Mouse (Mus musculus) erythroid progenitor cell, adult 5-6 weeks (primary cell): Measurements from ENCODE around the gene Tnc. TPM values are rescaled to one million over a fixed set of nuclear protein-coding genes. Genes with fewer than 3 reads are reported as not detected.

Source experiments
- ATAC-seq: replicated peaks from 2 replicates; pipeline ENCODE4 v1.8.0; 2016; ENCODE audit warnings: moderate number of reproducible peaks, mild to moderate bottlenecking, moderate TSS enrichment, inconsistent platforms; ENCODE audit not compliant: poor library complexity, low FRiP score, severe bottlenecking
- total RNA-seq, 2 experiments: library from RNA; stranded (forward) in 1 of 2; stranded (reverse) in 1 of 2; fragments of 150-400 nt in 1 of 2; fragments of 186-747, 209-891 nt in 1 of 2; gene quantifications; 2 replicates each; pipeline versions ENCODE4 v1.2.3 to v1.2.4; 2015 to 2017; ENCODE audit warnings: low replicate concordance in 2 of 2

Tnc gene
- total RNA-seq, 2 experiments from 2014 or later = 1.7 to 2.1 TPM

DNA sequence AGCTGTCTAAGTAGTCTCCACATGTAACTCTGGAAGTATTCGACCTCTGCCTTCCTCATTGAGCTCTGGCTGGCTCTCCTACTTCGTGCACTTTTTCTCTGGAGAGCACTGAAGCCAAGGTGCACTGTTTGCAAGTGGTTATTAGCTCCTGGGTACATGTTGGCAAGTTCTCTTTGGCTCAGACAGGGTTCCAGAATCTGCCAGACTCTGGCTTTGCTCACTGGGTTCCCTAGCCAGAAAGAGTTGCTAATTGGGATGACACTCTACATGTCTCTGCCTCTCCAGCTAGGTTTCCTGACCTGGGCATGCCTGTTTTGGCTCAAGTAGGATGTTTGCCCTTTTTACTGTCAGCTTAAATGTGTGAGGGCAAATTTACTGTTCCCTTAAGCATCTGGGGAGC lies 13.6 kb downstream of the Tnc start:
- no peak for ATAC-seq

DNA sequence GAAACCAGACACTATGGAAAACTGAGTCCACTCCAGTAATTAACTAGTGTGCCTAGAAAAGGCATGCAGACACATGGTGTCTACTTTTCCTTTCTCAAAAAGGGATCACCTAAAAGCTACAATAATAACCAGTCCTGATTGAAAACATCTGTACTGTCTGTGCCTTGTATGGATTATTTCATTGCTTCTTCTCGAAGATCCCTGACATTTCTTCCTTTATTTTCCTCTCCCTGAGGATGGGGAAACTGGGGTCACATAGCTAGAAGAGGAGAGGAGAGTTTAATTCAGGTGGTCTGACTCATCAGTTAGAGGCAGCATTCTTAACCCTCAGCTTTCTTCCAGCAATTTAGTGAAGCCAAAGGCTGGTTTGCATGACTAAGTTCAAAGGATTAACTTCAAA lies 17.3 kb downstream of the Tnc start:
- ATAC-seq = no peak

DNA sequence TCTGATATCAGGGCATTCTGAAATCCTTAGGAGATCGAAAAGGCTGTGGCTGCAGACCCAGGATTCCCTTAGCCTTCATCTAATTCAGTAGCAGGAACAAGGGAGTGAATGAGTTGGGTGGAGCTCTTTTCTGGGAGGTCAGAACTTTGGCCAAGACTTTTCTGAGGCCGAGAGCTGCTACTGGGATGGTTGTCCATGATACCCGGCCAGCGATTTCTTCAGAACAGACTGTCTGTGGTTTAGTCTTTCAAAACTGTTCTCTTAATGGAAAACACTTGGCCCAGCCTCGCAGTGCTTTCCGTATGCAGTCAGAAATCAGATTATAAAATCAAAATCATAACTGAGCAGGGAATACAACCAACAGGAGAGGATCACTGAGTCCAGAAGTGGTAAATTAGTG lies 21.2 kb downstream of the Tnc start:
- ATAC-seq = no peak

DNA sequence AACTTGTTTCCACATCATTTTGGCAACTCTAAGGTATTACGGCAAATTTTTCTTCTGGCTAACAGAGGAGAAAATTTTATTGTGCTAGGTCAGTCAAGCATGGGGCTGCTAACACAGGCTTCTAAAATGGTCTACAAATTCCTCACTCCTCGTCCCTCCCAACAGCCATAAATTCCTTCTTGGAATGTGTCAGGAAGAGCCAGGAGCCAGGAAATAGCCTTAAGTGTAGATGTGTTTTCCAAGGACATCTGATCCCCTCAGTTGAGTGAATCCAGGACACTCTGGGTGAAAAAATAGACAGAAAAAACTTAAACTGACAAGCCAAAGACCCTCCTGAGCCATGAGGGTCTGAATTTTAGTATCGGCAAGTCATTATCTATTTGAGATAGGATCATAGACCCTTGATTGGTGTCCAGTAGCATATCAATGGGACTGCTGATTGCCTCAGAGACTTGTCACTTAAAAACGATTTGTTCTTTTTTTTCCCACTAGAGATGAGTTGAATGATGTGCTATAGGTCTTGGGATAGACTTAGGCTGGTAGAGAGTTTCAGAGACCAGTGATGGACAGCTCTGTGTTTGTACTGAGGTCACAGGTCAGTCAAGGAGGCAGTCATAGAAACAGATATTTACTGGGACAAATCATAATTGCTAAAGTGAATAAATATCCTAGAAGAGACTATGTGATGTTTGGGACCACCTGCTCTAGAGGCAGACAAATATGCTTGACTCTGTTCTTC lies 22.6 kb downstream of the Tnc start:
- no peak for ATAC-seq

DNA sequence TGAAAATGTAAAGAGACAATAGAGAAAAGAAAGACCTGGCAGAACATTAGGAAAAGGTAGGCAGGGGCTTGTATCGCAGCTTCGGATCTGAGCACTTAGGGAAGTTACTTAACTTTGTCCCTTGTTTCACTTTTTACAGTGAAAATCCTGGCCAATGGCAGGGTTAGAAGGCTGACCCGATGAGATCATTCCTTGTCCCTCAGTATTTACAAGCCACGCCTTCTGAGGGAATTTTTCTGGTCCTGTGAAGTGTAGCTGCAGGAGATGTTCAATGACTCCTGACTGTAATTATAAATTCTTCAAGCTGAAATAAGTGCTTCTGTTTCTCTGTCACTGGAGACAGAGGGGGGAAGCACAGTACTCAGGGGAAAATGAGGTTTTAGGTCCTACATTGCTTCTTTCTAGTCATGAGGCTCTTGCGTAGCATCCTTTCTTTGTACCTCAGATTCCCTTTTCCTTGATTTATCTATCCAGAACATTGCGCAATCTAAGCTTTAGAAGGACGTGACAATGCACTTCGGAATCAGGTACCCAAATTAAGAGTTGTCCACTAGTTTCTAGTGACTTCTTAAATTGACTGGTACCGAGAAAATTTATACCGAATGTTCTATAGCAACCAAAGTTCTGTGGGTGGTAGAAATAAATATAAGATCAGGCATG lies 25.8 kb downstream of the Tnc start:
- no peak for ATAC-seq

DNA sequence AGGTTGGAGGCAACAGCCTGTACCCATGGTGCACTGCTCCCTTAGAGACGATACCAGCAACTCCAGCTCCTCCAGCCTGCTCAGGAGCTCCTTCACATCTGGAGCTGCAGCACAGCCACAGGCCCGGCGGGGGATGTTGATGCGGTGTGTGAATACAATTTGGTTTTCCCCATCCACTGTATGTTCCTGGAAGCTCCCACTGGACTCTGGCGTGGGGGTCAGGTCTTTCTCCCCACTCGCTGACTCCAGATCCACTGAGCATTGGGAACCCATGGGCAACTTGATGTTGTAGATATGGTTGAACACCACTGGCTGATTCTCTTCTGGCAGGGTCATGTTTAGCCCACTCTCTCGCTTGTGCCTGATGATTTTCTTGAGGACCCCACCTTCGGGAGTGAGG lies 26.7 kb downstream of the Tnc start:
- ATAC-seq = no peak

DNA sequence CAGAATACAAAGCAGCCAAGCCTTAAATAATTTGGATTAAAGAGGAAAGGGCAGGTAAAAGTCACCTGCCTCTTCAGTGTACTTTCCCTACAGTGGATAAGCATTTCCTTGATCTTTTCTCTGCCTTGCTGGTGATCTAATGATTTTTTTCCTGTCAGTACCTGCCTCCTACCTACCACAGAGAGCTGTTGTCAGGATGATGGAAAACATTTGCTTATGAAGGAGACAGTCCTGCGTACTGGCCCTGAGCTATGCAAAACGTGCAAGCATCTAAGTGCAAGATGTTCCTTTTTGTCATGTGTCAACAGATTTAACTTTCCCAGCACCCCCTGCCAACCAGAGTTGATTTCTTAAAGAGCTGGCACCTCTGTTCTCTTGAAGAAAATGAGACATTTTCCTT lies 35.5 kb downstream of the Tnc start:
- no peak for ATAC-seq

DNA sequence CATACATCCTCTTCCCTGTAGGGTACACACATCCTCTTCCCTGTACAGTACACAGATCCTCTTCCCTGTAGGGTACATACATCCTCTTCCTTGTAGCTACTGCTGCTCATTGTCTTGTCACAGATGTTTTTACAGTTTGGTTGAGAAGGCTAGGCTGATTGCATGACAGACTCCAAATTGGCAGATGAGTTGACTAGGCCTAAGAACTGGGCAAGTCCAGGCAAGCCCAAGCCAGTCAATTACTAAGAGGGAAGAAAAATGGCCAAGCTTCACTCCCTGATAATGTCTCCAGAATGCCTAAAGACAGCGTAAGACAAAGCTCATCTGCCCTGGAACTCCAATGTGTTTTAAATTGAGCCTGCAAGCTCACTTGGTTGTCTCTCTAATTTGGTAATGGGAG lies 36.9 kb downstream of the Tnc start:
- no peak for ATAC-seq

DNA sequence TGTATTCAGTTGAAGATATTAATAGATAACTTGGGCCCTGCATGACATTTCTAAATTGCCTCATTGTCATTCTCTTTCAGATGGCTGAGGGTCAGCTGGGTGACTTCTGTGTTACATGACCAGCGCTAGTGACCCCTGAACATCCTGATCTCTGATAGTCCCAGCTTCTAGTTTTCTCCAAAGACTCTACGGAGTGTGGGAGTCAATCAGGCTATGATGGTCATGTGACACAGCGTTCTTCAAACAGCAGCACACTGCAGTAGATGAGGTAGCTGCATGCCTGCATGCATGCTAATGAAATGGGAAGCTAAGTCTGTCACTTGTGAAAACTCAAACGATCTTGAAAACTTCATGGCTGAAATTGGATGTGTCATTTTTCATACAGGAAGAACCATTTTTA lies 41.6 kb downstream of the Tnc start:
- no peak for ATAC-seq

DNA sequence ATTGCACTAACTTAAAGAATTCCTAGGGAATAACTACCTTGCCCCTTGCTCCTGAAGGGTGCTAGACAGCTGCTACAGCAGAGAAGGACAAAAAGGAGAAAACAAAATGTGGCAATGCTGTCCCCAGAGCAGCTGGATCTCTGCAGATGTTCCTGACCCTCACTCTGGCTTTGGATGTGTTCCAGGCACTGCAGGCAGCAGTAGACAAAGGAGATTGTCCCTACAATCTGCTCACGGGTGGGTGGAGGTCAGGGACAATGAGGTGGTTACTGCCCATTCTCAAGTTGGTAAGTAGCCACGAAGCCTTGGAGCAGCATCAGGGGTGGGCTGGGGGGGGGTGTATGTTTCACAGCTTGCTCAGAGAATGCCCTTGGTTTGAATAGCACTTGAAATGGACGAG lies 43.1 kb downstream of the Tnc start:
- no peak for ATAC-seq

DNA sequence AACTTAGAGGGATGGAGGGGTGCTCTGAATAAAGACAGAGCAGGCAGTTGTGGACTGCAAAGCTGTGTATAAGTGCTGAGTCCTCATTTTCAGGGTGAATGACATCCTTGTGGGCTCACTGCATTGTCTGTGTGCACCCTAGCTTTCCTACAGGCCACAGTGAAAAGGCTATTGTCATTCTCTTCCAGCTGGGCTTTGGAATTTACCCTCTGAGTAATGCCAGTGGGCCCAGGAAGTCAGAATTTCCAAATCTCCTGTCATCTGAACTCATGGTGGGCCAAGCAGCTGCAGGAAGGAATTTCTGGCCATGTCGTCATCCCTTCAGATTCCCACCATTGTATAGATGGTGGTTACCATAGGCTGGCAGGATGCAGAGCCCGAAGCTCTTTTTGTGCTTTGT lies 44.6 kb downstream of the Tnc start:
- ATAC-seq = no peak

DNA sequence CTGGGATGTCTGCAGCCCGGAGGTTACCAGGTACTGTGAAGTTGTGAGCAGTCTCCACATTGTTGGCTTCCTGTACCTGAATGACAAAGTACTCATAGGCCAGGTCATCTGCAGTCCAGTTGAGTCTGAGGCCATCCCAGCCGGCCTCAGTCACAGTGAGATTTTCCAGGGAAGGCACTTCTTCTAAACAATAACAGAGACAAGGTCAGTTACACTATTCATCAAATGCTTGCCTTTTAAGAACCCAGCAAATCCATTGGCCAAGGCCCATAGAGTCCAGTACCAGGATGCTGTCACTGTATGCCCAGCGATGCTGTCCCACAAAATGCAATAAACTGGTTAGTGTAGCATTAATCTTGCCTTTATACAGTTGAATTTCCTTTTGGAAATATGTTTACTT lies 46.0 kb downstream of the Tnc start:
- ATAC-seq = no peak

DNA sequence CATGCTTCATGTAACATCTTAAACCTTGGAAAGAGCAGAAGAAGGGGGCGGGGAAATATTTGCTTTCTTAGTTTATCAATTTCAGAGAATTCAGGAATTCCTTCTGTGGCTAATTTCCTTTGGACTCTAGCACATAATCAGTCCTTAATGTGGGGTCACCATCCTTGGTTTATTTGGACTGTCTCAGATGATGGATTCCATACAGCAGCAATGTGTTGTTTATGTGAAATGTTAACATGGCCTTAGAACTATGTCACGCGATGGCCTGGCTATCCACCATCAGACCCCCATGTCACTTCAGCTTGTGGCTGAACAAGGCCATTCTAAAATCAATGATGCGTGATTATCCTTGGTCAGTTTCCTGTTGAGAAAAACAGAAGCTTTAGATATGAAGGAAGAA lies 46.5 kb downstream of the Tnc start:
- ATAC-seq = no peak

DNA sequence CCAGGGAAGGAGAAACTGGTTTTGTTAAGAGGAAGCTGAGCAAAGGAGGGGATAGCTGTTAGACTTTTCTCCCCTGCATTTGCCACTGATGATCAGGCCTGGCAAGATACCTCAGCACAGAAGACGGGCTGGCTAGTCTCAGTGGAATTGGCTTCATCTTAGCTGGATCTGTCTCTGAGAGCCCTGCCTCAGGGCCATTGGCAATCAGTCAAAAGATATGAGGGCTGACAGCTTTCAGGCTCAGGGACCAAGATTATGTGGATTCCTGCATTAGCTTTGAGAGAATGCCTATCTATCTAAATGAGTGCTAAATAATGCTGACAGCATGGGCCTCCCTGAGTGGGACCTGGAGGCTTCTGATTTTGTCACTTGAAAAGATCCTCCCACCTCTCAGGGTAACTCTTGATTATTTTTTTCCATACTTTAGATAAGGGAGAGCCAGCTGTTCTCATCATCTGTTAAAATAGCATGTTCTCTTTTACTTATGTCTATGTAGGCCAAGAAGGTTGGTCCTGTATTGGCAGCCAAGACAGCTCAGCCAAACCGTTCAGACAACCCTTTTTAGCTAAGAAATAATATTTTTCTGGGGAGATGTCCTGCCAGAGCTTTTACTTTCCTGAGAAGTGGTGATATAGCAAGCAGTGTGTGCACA lies 53.2 kb downstream of the Tnc start:
- ATAC-seq = no peak

DNA sequence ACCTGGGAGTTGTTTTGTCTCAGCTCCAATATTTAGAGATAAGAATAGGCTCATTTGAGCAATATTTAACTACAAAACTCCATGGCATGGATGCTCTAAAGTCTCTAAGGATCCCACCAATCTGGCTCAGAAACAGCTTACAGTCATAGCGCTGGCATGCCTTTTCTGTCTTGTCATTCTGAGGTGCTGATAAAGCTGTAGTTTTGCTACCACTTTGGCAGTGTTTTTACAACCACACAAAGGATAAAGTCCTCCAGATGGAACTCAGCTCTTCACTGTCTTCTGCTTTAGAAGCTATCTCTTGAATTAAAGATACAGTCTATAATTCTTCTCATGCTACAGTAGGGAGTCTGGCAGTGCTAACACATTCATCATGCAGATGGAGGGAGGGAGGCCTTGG lies 56.6 kb downstream of the Tnc start:
- no peak for ATAC-seq

DNA sequence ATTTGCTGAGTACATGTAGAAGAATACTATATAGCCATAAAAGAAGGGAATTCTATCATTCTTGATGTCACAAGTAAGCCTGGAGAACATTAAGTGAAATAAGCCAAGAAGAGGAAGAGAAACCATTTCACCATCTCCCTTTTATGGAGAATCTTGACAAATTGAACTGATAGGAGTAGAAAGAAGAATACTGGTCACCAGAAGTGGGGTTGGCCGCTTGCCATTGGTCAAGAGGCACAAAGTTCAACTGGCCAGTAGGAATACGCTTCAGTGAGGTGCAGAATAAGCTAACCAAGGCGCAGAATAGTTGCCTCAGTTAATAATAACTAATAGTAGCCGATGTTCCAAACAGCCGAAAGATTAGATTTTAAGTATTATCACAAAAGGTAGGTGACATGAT lies 58.7 kb downstream of the Tnc start:
- ATAC-seq = no peak

DNA sequence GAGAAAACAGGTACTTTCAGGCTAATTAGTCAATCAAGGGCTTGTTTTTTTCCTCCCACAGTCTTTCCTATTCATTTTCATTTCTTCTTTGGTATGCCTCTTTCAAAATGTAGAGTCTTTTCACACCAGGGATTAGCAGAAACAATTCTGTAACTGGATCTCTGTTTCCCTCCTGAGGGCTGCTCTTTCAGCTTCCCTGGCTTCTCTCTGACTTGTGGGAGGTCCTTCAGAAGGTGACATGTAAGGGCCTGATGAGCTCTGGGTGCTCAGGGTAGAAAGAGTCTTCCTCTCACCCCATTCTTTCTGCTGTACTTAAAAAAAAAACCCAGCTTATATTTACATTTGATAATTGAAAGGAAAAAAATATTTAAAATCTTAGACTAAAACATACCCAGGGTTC lies 60.2 kb downstream of the Tnc start:
- ATAC-seq = no peak

DNA sequence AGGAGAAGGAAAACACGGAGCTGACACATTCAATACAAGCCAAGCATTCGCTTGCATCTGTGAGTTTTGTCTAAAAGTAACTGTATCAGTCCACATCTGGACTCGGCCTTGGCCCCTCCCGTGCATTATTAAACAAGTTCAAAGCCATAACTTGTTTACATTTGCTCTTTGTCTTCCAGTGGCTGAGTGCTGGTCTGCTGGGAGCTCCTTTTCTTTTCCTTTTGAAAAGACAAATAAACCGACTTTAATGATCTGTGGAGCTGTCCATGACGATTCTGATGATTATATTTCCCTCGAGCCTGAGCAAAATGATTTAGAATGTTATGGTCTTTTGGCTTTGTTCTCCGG lies 63.7 kb downstream of the Tnc start:
- ATAC-seq = no peak

DNA sequence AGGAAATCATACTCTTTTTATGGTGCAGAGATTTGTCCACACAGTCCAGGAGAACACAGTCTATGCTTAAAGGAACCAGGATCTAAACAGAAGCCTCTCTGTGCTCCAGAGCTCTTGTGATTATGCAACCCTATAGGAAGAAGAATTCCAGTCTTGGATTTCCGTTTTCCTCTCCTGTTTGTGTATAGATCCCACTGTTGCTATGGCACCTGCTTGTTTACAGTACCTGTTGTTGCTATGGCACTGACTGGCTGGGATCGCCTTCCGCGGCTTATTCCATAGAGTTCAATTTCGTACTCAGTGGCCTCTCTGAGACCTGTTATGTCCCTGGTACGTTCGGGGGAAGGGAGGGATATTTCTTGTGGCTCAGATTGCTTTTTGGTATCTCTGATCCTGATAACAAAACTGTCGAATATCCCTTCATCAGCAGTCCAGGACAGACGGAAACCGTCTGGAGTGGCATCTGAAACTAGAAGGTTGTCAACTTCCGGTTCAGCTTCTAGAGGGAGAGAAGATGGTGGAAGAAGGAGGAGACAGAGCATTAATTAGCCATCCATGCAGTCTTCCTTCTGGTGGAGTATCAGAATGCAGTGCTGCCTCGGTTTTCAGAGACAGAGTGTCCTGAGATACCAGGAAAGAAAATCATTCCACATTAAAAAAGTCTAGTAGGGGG lies 64.3 kb downstream of the Tnc start:
- ATAC-seq = no peak

DNA sequence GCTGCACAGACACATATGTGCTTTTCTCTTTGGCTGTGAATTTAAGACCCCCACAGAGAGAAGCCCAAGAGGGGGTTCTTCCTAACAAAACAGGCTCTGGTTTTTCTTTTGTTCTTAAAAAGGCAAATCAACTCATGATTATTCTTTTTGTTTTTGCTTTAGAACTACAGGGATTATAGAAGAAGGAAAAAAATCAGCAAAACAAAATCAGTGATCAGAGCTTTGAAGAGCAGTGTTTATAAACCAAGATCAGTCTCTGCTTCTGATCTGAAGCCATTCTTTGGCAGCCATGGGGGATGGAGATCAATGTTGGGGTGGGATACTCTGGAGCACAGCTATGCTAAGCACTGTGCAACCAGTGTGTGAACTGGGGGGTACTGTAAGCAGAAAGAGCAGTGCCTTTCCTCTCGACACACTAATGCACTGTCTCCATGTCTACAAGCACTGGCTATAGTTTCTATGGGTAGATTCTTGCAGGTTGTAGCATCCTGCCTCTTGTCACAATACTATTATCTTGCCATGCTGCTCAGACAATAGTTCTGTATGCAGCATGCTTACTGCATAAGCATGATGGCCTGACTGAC lies 66.5 kb downstream of the Tnc start:
- ATAC-seq = no peak

DNA sequence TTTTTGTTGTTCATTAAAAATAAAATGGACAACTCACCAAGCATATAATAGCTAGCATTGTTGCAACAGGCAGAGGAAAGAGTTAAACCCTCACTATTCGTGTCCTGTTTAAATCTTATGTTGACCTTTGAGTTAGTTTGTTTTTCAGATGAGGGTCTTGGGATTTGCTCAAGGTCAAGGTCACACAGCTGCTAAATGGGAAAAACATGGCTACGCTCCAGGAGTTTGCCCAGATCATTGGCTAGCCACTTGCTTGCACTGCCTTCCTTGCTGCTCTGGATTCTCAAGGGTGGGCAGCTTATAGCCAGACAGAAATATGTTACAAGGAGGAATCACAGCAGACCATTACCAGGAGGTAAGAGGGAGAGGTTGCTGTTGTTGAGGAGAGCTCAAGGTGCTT lies 67.2 kb downstream of the Tnc start:
- ATAC-seq = no peak
